Mouse (Mus musculus) midbrain, embryonic 14.5 days (tissue): Measurements from ENCODE around the gene Dusp16. TPM values are rescaled to one million over a fixed set of nuclear protein-coding genes. Genes with fewer than 3 reads are reported as not detected.

Experiments used
- ATAC-seq: fragments of 200-750 bp; cut with Nextera tagmentation; 2 replicates; pipeline ENCODE4 v1.8.0; 2017; ENCODE audit warnings: moderate number of reproducible peaks, moderate library complexity; ENCODE audit not compliant: low FRiP score, low TSS enrichment
- DNase-seq: peaks from one replicate; pipeline ENCODE4 v3.0.0-alpha.2; 2015
- H3K27ac ChIP-seq: fragments of 300-500 bp; sonication (generic); replicated peaks from 2 replicates; pipeline ENCODE4 v1.5.1; 2014; ENCODE audit warnings: mild to moderate bottlenecking, low read depth, low read length, moderate library complexity
- H3K27me3 ChIP-seq: fragments of 300-500 bp; sonication (generic); 2 replicates; pipeline ENCODE4 v1.6.1; 2014; ENCODE audit warnings: low read length, control low read depth, mixed read lengths; ENCODE audit not compliant: control insufficient read depth, insufficient read depth
- H3K36me3 ChIP-seq: fragments of 300-500 bp; sonication (generic); 2 replicates; pipeline ENCODE4 v1.6.1; 2014; ENCODE audit warnings: low read length, control low read depth; ENCODE audit not compliant: control insufficient read depth, insufficient read depth
- H3K4me1 ChIP-seq: fragments of 300-500 bp; sonication (generic); 2 replicates; pipeline ENCODE4 v1.6.1; 2014; ENCODE audit warnings: mild to moderate bottlenecking, antibody characterized with exemption, low read length, control low read depth; ENCODE audit not compliant: control insufficient read depth, insufficient read depth
- H3K4me2 ChIP-seq: fragments of 300-500 bp; sonication (generic); 2 replicates; pipeline ENCODE4 v1.6.1; 2014; ENCODE audit warnings: mild to moderate bottlenecking, low read length, moderate library complexity
- H3K4me3 ChIP-seq: fragments of 300-500 bp; sonication (generic); replicated peaks from 2 replicates; pipeline ENCODE4 v1.5.1; 2014; ENCODE audit warnings: low read depth, low read length
- H3K9ac ChIP-seq: fragments of 300-500 bp; sonication (generic); replicated peaks from 2 replicates; pipeline ENCODE4 v1.6.1; 2014; ENCODE audit warnings: mild to moderate bottlenecking, low read length, moderate library complexity
- H3K9me3 ChIP-seq: fragments of 300-500 bp; sonication (generic); 2 replicates; pipeline ENCODE4 v1.6.1; 2016; ENCODE audit warnings: low read length, control low read depth, mixed read lengths; ENCODE audit not compliant: control insufficient read depth
- WGBS: fragments of 180-500 bp; shearing (Covaris S2); extraction: QIAGEN DNeasy Blood & Tissue Kit; methylation state at CpG from one replicate; pipeline ENCODE4 v1.1.7; 2014; 5-methylcytosine and 5-hydroxymethylcytosine counted together
- polyA plus RNA-seq: library from polyadenylated mRNA; unstranded; fragments of >200 nt; fragmentation: Nextera tagmentation; extraction: Ambion mirVana; gene quantifications from 2 replicates; pipeline ENCODE4 v1.2.1, GENCODE M21; 2014

Dusp16 gene
- polyA plus RNA-seq, 1 experiment from 2014 or later: 5.5 TPM

GRCm38 (mm10) chr6:134753858-134754257, 38.6 kb downstream of the Dusp16 start:
- Histone ChIP-seq H3K9me3 (no peaks in the 10 kb centered on the region), H3K36me3 (no peaks in the 10 kb centered on the region), H3K4me1 (no peaks in the 10 kb centered on the region), H3K4me2 (no peak overlapping the region), H3K27ac (no peak overlapping the region), H3K4me3 (no peak overlapping the region), H3K9ac (no peak overlapping the region), H3K27me3 (no peaks in the 10 kb centered on the region)
- 90% methylated on average over 11 of the region's 11 CpGs for WGBS
- DNase-seq (no peak), ATAC-seq (no peak)

DNA sequence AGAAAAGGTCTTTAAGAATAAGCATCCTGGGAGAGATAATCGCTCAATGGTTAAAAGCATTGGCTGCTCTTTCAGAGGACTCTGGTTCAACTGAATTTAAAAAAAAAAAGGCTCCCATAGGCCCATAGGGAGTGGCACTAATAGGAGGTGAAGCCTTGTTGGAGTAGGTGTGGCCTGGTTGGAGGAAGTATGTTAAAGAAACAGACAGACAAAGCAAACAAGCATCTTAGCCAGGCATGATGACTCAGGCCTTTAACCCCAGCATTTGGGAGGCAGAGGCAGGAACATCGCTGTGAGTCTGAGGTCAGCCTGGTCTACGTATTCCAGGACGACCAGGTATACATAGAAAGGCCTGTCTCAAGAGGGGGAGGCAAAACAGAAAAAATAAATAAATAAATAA, 39.0 kb downstream of the Dusp16 start:
- Histone ChIP-seq H3K4me3 (no peak overlapping the region), H3K27ac (no peak overlapping the region), H3K9me3 (no peaks in the 10 kb centered on the region), H3K4me1 (no peaks in the 10 kb centered on the region), H3K27me3 (no peaks in the 10 kb centered on the region), H3K9ac (no peak overlapping the region), H3K36me3 (no peaks in the 10 kb centered on the region), H3K4me2 (no peak overlapping the region)
- WGBS: 97% methylated on average over 4 of the region's 4 CpGs
- ATAC-seq (no peak), DNase-seq (no peak)

- WGBS: 92% methylated on average over 5 of the region's 5 CpGs
These were observed 40.4 kb downstream of the Dusp16 start for GRCm38 (mm10) chr6:134751883-134752647.

GRCm38 (mm10) chr6:134751087-134751486, 41.3 kb downstream of the Dusp16 start:
- ATAC-seq (no peak), DNase-seq (no peak)
- no peak overlapping the region for H3K4me2 ChIP-seq
- no peaks in the 10 kb centered on the region for H3K9me3 ChIP-seq
- H3K27ac ChIP-seq: no peak overlapping the region
- no peaks in the 10 kb centered on the region for H3K36me3 ChIP-seq
- no peaks in the 10 kb centered on the region for H3K4me1 ChIP-seq
- H3K27me3 ChIP-seq: no peaks in the 10 kb centered on the region
- no peak overlapping the region for H3K9ac ChIP-seq
- WGBS: 95% methylated on average over 4 of the region's 4 CpGs
- no peak overlapping the region for H3K4me3 ChIP-seq

More at GRCm38 (mm10) chr6:134751883-134752647, 40.4 kb downstream of the Dusp16 start:
- Histone ChIP-seq H3K4me1 (no peaks in the 10 kb centered on the region), H3K4me3 (no peak overlapping the region), H3K36me3 (no peaks in the 10 kb centered on the region), H3K27ac (no peak overlapping the region), H3K4me2 (no peak overlapping the region), H3K9me3 (no peaks in the 10 kb centered on the region), H3K27me3 (no peaks in the 10 kb centered on the region), H3K9ac (no peak overlapping the region)
- ATAC-seq (no peak), DNase-seq (no peak)

DNA sequence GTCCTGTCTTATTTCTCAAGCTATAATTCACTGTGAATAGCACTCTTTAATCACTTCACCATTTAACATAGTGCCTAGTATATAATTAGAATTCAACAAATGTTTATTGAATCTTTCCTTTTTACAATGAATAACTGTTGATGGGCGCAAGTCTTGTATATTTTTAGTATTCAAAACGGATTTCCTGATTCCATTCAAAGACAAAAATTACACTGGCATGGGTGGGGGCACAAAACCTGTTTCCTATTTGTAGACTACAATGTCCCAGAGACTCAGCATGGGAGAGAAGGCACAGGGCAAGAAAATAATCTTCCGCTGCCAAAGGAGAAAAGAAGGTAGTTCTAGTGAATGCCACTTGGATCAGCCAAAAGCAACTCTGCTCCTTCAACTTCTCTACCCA, 44.3 kb downstream of the Dusp16 start:
- ATAC-seq (no peak), DNase-seq (no peak)
- no peaks in the 10 kb centered on the region for H3K4me1 ChIP-seq
- H3K9ac ChIP-seq: no peak overlapping the region
- H3K27ac ChIP-seq: no peak overlapping the region
- 98% methylated on average over 3 of the region's 3 CpGs for WGBS
- no peaks in the 10 kb centered on the region for H3K9me3 ChIP-seq
- no peaks in the 10 kb centered on the region for H3K36me3 ChIP-seq
- H3K27me3 ChIP-seq: no peaks in the 10 kb centered on the region
- H3K4me3 ChIP-seq: no peak overlapping the region
- no peak overlapping the region for H3K4me2 ChIP-seq

DNA sequence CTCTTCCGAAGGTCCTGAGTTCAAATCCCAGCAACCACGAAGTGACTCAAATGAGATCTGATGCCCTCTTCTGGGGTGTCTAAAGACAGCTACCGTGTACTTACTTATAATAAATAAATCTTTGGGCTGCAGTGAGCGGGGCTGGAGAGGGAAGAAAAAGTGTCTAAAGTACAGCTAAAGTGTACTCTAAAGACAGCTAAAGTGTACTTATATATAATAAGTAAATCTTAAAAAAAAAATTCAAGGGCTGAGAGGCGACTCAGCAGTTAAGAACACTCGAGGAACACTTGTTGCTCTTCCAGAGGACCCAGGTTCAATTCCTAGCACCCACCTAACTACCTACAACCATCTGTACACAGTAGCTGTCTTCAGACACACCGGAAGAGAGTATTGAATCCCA, 46.5 kb downstream of the Dusp16 start:
- 96% methylated on average over 7 of the region's 7 CpGs for WGBS
- H3K4me1 ChIP-seq: no peaks in the 10 kb centered on the region
- DNase-seq: no peak
- H3K4me3 ChIP-seq: no peak overlapping the region
- H3K27ac ChIP-seq: no peak overlapping the region
- no peak overlapping the region for H3K9ac ChIP-seq
- ATAC-seq: no peak
- H3K36me3 ChIP-seq: no peaks in the 10 kb centered on the region
- no peaks in the 10 kb centered on the region for H3K9me3 ChIP-seq
- no peak overlapping the region for H3K4me2 ChIP-seq
- H3K27me3 ChIP-seq: no peaks in the 10 kb centered on the region

DNA sequence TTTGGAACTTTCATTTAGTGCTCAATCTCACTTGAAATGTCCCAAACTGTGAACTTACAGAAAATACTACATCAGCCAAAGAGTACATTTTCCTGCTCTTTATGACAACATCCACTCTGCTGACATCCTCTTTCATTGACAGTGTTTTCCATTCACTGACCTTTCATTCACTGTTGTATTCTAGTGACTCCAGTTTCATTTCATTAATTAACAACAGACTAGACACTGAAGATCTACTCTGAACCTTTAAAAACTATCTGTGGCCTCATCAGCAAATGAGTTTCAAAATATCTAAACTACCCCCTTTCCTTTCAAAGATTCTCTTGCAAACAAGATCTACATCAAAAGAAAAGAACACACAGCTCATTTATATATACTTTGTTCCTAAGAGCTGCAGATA, 48.9 kb downstream of the Dusp16 start:
- H3K4me2 ChIP-seq: no peak overlapping the region
- H3K9me3 ChIP-seq: no peaks in the 10 kb centered on the region
- H3K9ac ChIP-seq: no peak overlapping the region
- ATAC-seq (no peak), DNase-seq (no peak)
- H3K4me1 ChIP-seq: no peaks in the 10 kb centered on the region
- H3K4me3 ChIP-seq: no peak overlapping the region
- peaks cover 4% of the 10 kb centered on the region for H3K36me3 ChIP-seq
- H3K27ac ChIP-seq: no peak overlapping the region
- no peaks in the 10 kb centered on the region for H3K27me3 ChIP-seq

DNA sequence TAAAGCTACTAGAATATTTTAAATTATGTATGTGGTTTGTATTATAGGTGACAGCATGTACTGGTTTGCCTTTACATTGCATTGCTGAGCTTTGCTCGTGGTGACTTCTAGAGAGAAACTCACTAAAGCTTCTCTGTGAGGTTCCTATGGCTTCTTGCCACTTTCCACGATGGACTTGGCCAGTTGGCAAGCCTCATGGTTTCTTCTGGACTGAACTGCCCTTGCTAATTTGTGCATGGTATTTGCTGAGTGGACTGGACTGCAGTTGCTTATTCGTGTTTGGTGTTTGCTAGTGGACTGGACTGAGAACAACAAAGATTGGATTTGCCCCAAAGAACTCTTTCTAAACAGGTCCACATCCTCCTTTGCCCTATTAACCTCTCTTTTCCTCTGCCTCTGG, 55.6 kb downstream of the Dusp16 start:
- H3K27ac ChIP-seq: no peak overlapping the region
- H3K4me1 ChIP-seq: no peaks in the 10 kb centered on the region
- H3K36me3 ChIP-seq: peaks cover 4% of the 10 kb centered on the region
- H3K9me3 ChIP-seq: no peaks in the 10 kb centered on the region
- H3K4me2 ChIP-seq: no peak overlapping the region
- no peak for ATAC-seq
- H3K9ac ChIP-seq: no peak overlapping the region
- WGBS: 96% methylated on average over 3 of the region's 3 CpGs
- no peaks in the 10 kb centered on the region for H3K27me3 ChIP-seq
- no peak for DNase-seq
- H3K4me3 ChIP-seq: no peak overlapping the region

GRCm38 (mm10) chr6:134733800-134734221, 58.6 kb downstream of the Dusp16 start:
- no peak overlapping the region for H3K4me3 ChIP-seq
- no peak overlapping the region for H3K27ac ChIP-seq
- H3K4me1 ChIP-seq: no peaks in the 10 kb centered on the region
- no peak overlapping the region for H3K9ac ChIP-seq
- no peaks in the 10 kb centered on the region for H3K9me3 ChIP-seq
- H3K27me3 ChIP-seq: no peaks in the 10 kb centered on the region
- DNase-seq (peak; percentile 3), ATAC-seq (no peak)
- H3K4me2 ChIP-seq: no peak overlapping the region
- H3K36me3 ChIP-seq: peaks cover 2% of the 10 kb centered on the region
- 73% methylated on average over 5 of the region's 5 CpGs for WGBS
